Mouse (Mus musculus) myocyte (in vitro differentiated cells): ENCODE results near the gene Nacc1. TPM values are rescaled to one million over a fixed set of nuclear protein-coding genes. Genes with fewer than 3 reads are reported as not detected.

ENCODE experiments used
- H3K27me3 ChIP-seq: one replicate; pipeline ENCODE4 v1.6.1; 2011; ENCODE audit not compliant: control insufficient read depth, insufficient read depth, insufficient read length
- H3K36me3 ChIP-seq: one replicate; pipeline ENCODE4 v1.6.1; 2011; ENCODE audit not compliant: control insufficient read depth, insufficient read depth
- H3K4me2 ChIP-seq: one replicate; pipeline ENCODE4 v1.6.1; 2011; ENCODE audit warnings: low read depth, control low read depth
- H3K4me3 ChIP-seq: one replicate; pipeline ENCODE4 v1.5.1; 2011; ENCODE audit warnings: mild to moderate bottlenecking, control low read depth, moderate library complexity
- H3K79me2 ChIP-seq: one replicate; pipeline ENCODE4 v1.6.1; 2011; ENCODE audit not compliant: control insufficient read depth, insufficient read depth
- H3ac ChIP-seq: one replicate; pipeline ENCODE4 v1.6.1; 2011; ENCODE audit not compliant: control insufficient read depth, insufficient read length
- CEBPB ChIP-seq: IDR thresholded peaks from 2 replicates; pipeline ENCODE4 v1.6.1; 2011; ENCODE audit warnings: mild to moderate bottlenecking, moderate library complexity; ENCODE audit not compliant: poor library complexity, insufficient read depth, severe bottlenecking
- E2F4 ChIP-seq: IDR thresholded peaks from one replicate; pipeline ENCODE4 v1.6.1; 2011; ENCODE audit warnings: mild to moderate bottlenecking, control low read depth, moderate library complexity; ENCODE audit not compliant: insufficient read depth
- MAX ChIP-seq: IDR thresholded peaks from one replicate; pipeline ENCODE4 v1.6.1; 2011; ENCODE audit warnings: low read depth, mild to moderate bottlenecking, control low read depth
- MYOD1 ChIP-seq, 3 experiments: IDR thresholded peaks; one replicate each; pipeline ENCODE4 v1.6.1; 2011; ENCODE audit warnings: control low read depth in 2 of 3, low read depth in 2 of 3, mild to moderate bottlenecking in 2 of 3, moderate library complexity in 1 of 3; ENCODE audit not compliant: insufficient read length in 2 of 3, control insufficient read depth in 1 of 3
- MYOG ChIP-seq, 3 experiments: IDR thresholded peaks; one replicate each; pipeline ENCODE4 v1.6.1; 2011; ENCODE audit warnings: control low read depth in 2 of 3, low read depth in 2 of 3, mild to moderate bottlenecking in 2 of 3; ENCODE audit not compliant: insufficient read length in 2 of 3, control insufficient read depth in 1 of 3, insufficient read depth in 1 of 3
- POLR2A ChIP-seq: IDR thresholded peaks from one replicate; pipeline ENCODE4 v1.6.1; 2011; ENCODE audit warnings: low read depth, mild to moderate bottlenecking, control low read depth, moderate library complexity; ENCODE audit not compliant: insufficient read length
- POLR2AphosphoS2 ChIP-seq: IDR thresholded peaks from one replicate; pipeline ENCODE4 v1.6.1; 2011; ENCODE audit warnings: low read depth, control low read depth; ENCODE audit not compliant: insufficient read length
- REST ChIP-seq: IDR thresholded peaks from one replicate; pipeline ENCODE4 v1.6.1; 2011; ENCODE audit warnings: mild to moderate bottlenecking, control low read depth, moderate library complexity; ENCODE audit not compliant: insufficient read depth, insufficient read length
- SRF ChIP-seq: IDR thresholded peaks from one replicate; pipeline ENCODE4 v1.6.1; 2011; ENCODE audit warnings: low read depth; ENCODE audit not compliant: control insufficient read depth, insufficient read length
- TCF12 ChIP-seq: IDR thresholded peaks from one replicate; pipeline ENCODE4 v1.6.1; 2011; ENCODE audit warnings: mild to moderate bottlenecking, control low read depth; ENCODE audit not compliant: poor library complexity, insufficient read depth, severe bottlenecking
- TCF3 ChIP-seq: IDR thresholded peaks from one replicate; pipeline ENCODE4 v1.6.1; 2011; ENCODE audit warnings: low read depth, control low read depth; ENCODE audit not compliant: insufficient read length
- USF1 ChIP-seq: IDR thresholded peaks from one replicate; pipeline ENCODE4 v1.6.1; 2011; ENCODE audit warnings: low read depth, mild to moderate bottlenecking, control low read depth, moderate library complexity
- polyA plus RNA-seq: library from polyadenylated mRNA; unstranded; fragments of >200 nt; fragmentation: generic; extraction: Trizol; gene quantifications from one replicate; pipeline ENCODE4 v1.2.1, GENCODE M21; 2012; ENCODE audit warnings: missing spikeins

Gene Nacc1
- polyA plus RNA-seq, 1 experiment = 56.1 TPM

DNA sequence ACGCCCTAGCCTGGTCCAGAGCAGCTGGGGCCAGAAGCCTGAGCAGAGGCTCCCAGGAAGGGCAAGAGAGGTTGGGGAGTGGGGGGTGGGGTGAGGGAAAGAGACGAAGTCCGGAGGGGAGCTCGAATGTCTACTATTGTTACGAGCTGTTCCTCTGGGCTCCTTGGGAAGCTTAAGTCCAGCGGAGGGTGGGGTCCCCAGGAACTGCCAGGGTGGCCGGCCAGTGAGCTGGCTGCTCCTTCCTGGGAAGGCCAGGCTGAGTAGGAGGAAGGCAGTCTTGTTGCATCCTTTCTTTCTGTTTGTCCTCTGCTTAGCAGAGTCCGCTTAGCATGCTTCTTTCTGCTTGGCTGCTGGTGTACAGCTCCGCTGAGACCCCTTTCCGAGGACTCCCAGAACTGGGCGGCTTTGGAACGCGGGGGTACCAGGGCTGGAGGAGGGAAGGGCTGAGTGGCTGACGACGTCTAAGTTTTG, 20.4 kb upstream of the Nacc1 start:
- Histone ChIP-seq H3K36me3 (peaks cover under 1% of the 10 kb centered on the region), H3K79me2 (no peaks in the 10 kb centered on the region), H3ac (no peak overlapping the region), H3K4me2 (no peak overlapping the region), H3K27me3 (no peaks in the 10 kb centered on the region), H3K4me3 (no peak overlapping the region)
- no peak for TF ChIP-seq TCF3
- TF ChIP-seq E2F4 = no peak
- no peak for TF ChIP-seq USF1
- no peak for TF ChIP-seq POLR2AphosphoS2
- no peak for TF ChIP-seq REST
- TF ChIP-seq MAX = no peak
- no peak for TF ChIP-seq MYOD1 (IDR thresholded peaks at IDR 0.05; ENCODE audit: control insufficient read depth in 1 of 3, insufficient read length in 2 of 3, low read depth in 2 of 3)
- no peak for TF ChIP-seq CEBPB
- TF ChIP-seq TCF12 = no peak
- TF ChIP-seq POLR2A = no peak
- TF ChIP-seq MYOG (IDR thresholded peaks at IDR 0.05; ENCODE audit: control insufficient read depth in 1 of 3, insufficient read depth in 1 of 3, insufficient read length in 2 of 3, low read depth in 2 of 3) = no peak
- TF ChIP-seq SRF = no peak

DNA sequence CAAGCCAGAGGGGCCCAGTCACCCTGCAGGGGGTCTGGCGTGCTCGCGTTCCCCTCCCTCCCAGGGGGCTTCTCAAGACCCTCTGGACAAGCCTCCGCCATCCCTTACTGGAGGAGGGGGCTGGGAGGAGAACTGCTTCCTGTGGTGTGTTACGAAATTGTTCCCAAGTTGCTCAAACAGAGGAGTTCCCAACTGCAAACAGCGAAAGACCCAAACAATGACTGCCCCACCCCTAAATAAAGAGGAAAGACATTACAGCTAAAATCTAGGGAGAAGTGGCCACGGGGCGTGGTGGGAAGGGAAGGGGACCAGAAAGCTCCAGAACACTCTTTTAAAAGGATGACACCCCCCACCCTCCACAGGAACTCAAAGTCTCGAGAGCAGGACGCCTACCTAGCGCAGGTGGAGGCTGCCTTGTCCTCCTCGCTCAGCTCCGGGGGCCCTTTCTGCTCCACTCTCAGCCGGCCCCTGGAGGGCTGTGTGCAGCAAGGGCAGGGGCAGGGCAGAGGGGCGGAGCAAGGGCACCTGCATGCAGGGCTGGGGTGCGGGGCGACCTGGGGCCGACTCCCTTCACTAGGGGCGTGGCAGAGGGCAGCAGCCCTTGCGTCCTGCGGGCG, 19.7 kb upstream of the Nacc1 start:
- Histone ChIP-seq H3K36me3 (no peaks in the 10 kb centered on the region), H3K27me3 (no peaks in the 10 kb centered on the region), H3K4me3 (no peak overlapping the region), H3K4me2 (no peak overlapping the region), H3ac (no peak overlapping the region), H3K79me2 (no peaks in the 10 kb centered on the region)
- TF ChIP-seq TCF12 (no peak), POLR2AphosphoS2 (peak; percentile 43)

DNA sequence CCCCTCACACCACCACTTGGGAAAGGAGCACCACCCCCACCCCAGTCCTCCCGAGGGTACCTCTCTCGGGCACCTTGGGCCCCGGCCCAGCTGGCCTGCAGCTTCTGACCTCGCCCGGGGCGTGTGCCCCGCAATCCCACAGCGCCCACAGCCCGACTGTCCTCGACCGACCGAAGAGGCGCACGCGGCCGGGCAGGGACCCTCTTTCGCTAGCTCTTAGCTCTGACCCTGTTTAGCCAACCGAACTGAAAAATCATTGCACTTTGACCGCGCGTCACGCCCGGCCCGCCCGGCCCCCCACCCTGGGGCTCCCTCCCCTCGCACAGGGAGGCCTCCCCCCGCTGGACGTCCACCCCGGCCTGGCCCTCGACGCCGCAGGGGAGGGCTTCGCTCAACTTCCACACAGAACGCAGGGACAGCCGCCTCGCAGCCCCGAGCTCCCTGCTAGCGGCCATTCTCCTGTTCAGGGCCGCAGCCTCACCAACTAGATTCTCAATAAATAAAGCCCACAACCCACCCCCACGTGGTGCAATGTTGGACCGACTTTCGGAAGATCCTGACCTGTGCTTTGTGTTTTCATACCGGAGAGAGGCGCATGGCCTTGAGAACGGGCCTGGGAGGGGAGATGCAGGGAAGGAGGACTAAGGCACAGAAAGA, 19.1 kb upstream of the Nacc1 start:
- no peak overlapping the region for H3K4me3 ChIP-seq

DNA sequence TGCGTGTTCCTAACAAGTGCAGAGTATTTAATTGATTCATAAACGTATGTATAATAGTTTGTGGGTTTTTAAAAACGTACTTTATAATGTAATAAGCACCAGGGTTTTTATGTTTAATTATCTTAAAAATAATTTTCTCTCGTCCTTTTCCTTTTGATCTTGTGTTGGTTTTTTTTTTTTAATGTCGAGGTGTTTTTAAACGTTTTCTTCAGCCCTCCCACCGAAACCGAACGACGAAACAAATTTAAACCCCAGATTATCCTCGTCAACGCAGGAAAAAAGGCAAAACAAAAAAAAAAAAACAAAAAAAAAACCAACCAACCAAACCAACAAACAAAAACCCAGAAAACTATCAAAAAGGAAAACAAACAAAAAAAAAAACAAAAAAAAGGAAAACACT, 18.3 kb upstream of the Nacc1 start:
- H3K4me3 ChIP-seq = no peak overlapping the region
- H3K79me2 ChIP-seq = no peaks in the 10 kb centered on the region
- TF ChIP-seq MYOG (IDR thresholded peaks at IDR 0.05; ENCODE audit: control insufficient read depth in 1 of 3, insufficient read depth in 1 of 3, insufficient read length in 2 of 3, low read depth in 2 of 3) (no peak), MAX (no peak), POLR2AphosphoS2 (no peak), CEBPB (no peak), SRF (no peak), E2F4 (no peak), REST (no peak), MYOD1 (IDR thresholded peaks at IDR 0.05; ENCODE audit: control insufficient read depth in 1 of 3, insufficient read length in 2 of 3, low read depth in 2 of 3) (no peak), TCF3 (no peak)
- H3K4me2 ChIP-seq = no peak overlapping the region
- no peaks in the 10 kb centered on the region for H3K27me3 ChIP-seq
- no peak overlapping the region for H3ac ChIP-seq
- H3K36me3 ChIP-seq = no peaks in the 10 kb centered on the region

More for the DNA sequence above, 19.1 kb upstream of the Nacc1 start:
- TF ChIP-seq MYOD1 (IDR thresholded peaks at IDR 0.05; ENCODE audit: control insufficient read depth in 1 of 3, insufficient read length in 2 of 3, low read depth in 2 of 3) = no peak
- no peak for TF ChIP-seq POLR2A
- TF ChIP-seq REST = no peak
- no peak for TF ChIP-seq POLR2AphosphoS2
- no peak for TF ChIP-seq TCF12
- no peak for TF ChIP-seq SRF
- no peak for TF ChIP-seq CEBPB
- no peak for TF ChIP-seq E2F4
- TF ChIP-seq TCF3 = no peak
- no peak for TF ChIP-seq USF1
- TF ChIP-seq MAX = no peak
- no peak for TF ChIP-seq MYOG (IDR thresholded peaks at IDR 0.05; ENCODE audit: control insufficient read depth in 1 of 3, insufficient read depth in 1 of 3, insufficient read length in 2 of 3, low read depth in 2 of 3)
- no peak overlapping the region for H3ac ChIP-seq
- no peaks in the 10 kb centered on the region for H3K36me3 ChIP-seq
- H3K79me2 ChIP-seq = no peaks in the 10 kb centered on the region
- H3K4me2 ChIP-seq = no peak overlapping the region
- no peaks in the 10 kb centered on the region for H3K27me3 ChIP-seq
